ENCODE assay signal across 12 mouse cellular contexts in the genomic region with DNA sequence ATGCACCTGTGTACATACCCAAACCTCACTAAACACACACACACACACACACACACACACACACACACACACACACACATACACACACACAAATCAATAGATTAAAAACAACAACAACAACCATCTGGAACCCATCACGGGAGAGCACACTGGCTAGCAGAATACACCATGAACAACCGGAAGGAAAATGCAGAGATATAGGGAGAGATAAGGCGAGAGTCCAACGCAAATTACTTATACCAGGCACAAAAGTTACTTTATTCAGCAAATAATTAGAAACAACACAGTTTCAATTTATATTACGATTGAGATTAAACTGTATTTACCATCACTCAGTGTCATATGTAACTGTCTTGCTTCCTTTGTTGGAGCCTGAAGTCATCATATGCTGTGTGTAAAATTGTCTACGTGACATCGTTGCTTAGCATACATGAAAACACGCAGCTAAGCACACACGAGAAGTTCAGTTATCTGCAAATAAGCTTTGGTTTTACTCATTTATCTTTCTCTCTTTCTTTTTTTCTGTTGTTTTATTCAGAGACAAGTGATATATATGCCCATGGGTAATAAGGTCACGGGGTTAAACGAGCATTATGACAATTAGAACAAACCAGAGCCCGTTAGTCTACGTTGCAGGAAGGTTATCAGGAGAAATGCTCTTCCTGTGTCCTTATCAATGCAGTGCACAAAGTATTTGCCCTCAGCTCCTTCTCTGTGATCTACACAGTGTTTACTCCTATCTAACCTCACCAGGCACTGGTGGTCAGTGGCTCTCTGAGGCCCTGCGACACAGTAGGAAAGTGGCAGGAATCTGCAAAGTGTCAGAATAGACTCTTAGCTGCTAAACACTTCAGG.
DNase-seq lines count a peak whose midpoint lies in the region; ATAC-seq and TF ChIP-seq lines count a peak whose summit lies in the region.
"Had no signal": no experiment of that assay in that cellular context is flagged by ENCODE, and none has a peak within 500 bp of the region (broad histone marks: within the 10 kb centered on the region; RNA-seq: fewer than 3 reads in every experiment).

No protein-coding gene starts in this region.

- 33% methylated on average over 14 of the region's 14 CpGs for WGBS in heart, embryonic 10.5 days
- WGBS in midbrain, postnatal 0 days = 79% methylated on average over 14 of the region's 14 CpGs
- 70% methylated on average over 14 of the region's 14 CpGs for WGBS in kidney, embryonic 14.5 days

- H3K4me2 ChIP-seq in midbrain, postnatal 0 days (ENCODE audit: low read depth, low read length, poor library complexity, severe bottlenecking) = no peak overlapping the region
- no peak overlapping the region for H3K4me2 ChIP-seq in kidney, embryonic 14.5 days (replicated peaks; ENCODE audit: low read depth, low read length)
- H3K4me2 ChIP-seq: forebrain, embryonic 15.5 days; limb, embryonic 12.5 days had no signal

- H3K9me3 ChIP-seq in heart, embryonic 10.5 days = no peaks in the 10 kb centered on the region
- no peaks in the 10 kb centered on the region for H3K9me3 ChIP-seq in G1E (replicated peaks)
- no peaks in the 10 kb centered on the region for H3K9me3 ChIP-seq in midbrain, postnatal 0 days (ENCODE audit: low read length)
- H3K9me3 ChIP-seq in kidney, embryonic 14.5 days (ENCODE audit: control insufficient read depth, low read length) = no peaks in the 10 kb centered on the region
- H3K9me3 ChIP-seq: forebrain, embryonic 15.5 days; limb, embryonic 12.5 days had no signal

- no peak overlapping the region for H3K4me3 ChIP-seq in heart, embryonic 10.5 days
- peak overlapping the region; percentile 58; the same call in 1 of the 2 replicates for H3K4me3 ChIP-seq in G1E (ENCODE audit: low read depth, low read length)
- H3K4me3 ChIP-seq in midbrain, postnatal 0 days (ENCODE audit: low read depth, low read length) = no peak overlapping the region
- no peak overlapping the region for H3K4me3 ChIP-seq in kidney, embryonic 14.5 days (ENCODE audit: low read length)
- H3K4me3 ChIP-seq: forebrain, embryonic 15.5 days; limb, embryonic 12.5 days had no signal

- peak overlapping the region; percentile 47; the same call in 1 of the 2 replicates for H3K27ac ChIP-seq in heart, embryonic 10.5 days
- no peak overlapping the region for H3K27ac ChIP-seq in midbrain, postnatal 0 days (ENCODE audit: low read depth, low read length)
- no peak overlapping the region; the same call in 1 of the 2 replicates for H3K27ac ChIP-seq in kidney, embryonic 14.5 days (ENCODE audit: low read depth, low read length)
- H3K27ac ChIP-seq: forebrain, embryonic 15.5 days; limb, embryonic 12.5 days had no signal

- H3K36me3 ChIP-seq in heart, embryonic 10.5 days = no peaks in the 10 kb centered on the region
- H3K36me3 ChIP-seq in G1E (replicated peaks) = no peaks in the 10 kb centered on the region
- no peaks in the 10 kb centered on the region for H3K36me3 ChIP-seq in midbrain, postnatal 0 days (ENCODE audit: insufficient read depth, low read length)
- H3K36me3 ChIP-seq in kidney, embryonic 14.5 days (ENCODE audit: control insufficient read depth, insufficient read depth, low read length) = no peaks in the 10 kb centered on the region
- H3K36me3 ChIP-seq: forebrain, embryonic 15.5 days; limb, embryonic 12.5 days had no signal

- no peak overlapping the region for H3K9ac ChIP-seq in midbrain, postnatal 0 days (replicated peaks; ENCODE audit: low read length, poor library complexity, severe bottlenecking)
- no peak overlapping the region for H3K9ac ChIP-seq in kidney, embryonic 14.5 days (ENCODE audit: low read depth, low read length)
- H3K9ac ChIP-seq: forebrain, embryonic 15.5 days; limb, embryonic 12.5 days had no signal

- no peak for TF ChIP-seq CTCF in G1E (IDR thresholded peaks at IDR 0.05; ENCODE audit: low read depth, low read length)
- TF ChIP-seq CTCF in midbrain, postnatal 0 days (IDR thresholded peaks at IDR 0.05) = no peak

- no peaks in the 10 kb centered on the region for H3K27me3 ChIP-seq in heart, embryonic 10.5 days (ENCODE audit: insufficient read depth, poor library complexity, severe bottlenecking)
- no peaks in the 10 kb centered on the region for H3K27me3 ChIP-seq in G1E (ENCODE audit: insufficient read depth, low read length)
- no peaks in the 10 kb centered on the region for H3K27me3 ChIP-seq in midbrain, postnatal 0 days (ENCODE audit: insufficient read depth, low read length)
- H3K27me3 ChIP-seq in kidney, embryonic 14.5 days (ENCODE audit: control insufficient read depth, insufficient read depth, low read length) = no peaks in the 10 kb centered on the region
- H3K27me3 ChIP-seq: forebrain, embryonic 15.5 days; limb, embryonic 12.5 days; Patski had no signal

- DNase-seq in heart, embryonic 10.5 days (ENCODE audit: low spot score) = peak; percentile 90
- DNase-seq in heart, adult 8-10 months (ENCODE audit: low spot score) = no peak
- DNase-seq in G1E (ENCODE audit: low spot score) = peak; percentile 61
- DNase-seq in lung, postnatal 10 days = peak; percentile 6
- no peak for DNase-seq in midbrain, postnatal 0 days (ENCODE audit: low spot score)
- DNase-seq in kidney, postnatal 4 days = no peak
- DNase-seq: kidney, adult 18-20 months had no signal

- peaks cover 37% of the 10 kb centered on the region for H3K4me1 ChIP-seq in heart, embryonic 10.5 days
- H3K4me1 ChIP-seq in G1E (ENCODE audit: insufficient read depth, low read depth, low read length) = peaks cover 67% of the 10 kb centered on the region
- H3K4me1 ChIP-seq in midbrain, postnatal 0 days (ENCODE audit: insufficient read depth, low read length) = no peaks in the 10 kb centered on the region
- 0 out of 2 replicates have a peak, but pooled peaks cover 3% of the 10 kb centered on the region for H3K4me1 ChIP-seq in kidney, embryonic 14.5 days (ENCODE audit: control insufficient read depth, insufficient read depth, low read length)
- H3K4me1 ChIP-seq: forebrain, embryonic 15.5 days had no signal

- peak; percentile 99 for ATAC-seq in G1E (ENCODE audit: extremely low read depth, insufficient number of reproducible peaks, low FRiP score, poor library complexity, severe bottlenecking)
- ATAC-seq in granulocyte monocyte progenitor cell, adult 5-6 weeks (replicated peaks; ENCODE audit: poor library complexity, severe bottlenecking) = peak; percentile 25; the same call in 1 of the 2 replicates
- no peak for ATAC-seq in midbrain, postnatal 0 days (ENCODE audit: low FRiP score)
- ATAC-seq in kidney, embryonic 14.5 days (ENCODE audit: low FRiP score, low TSS enrichment) = no peak
- ATAC-seq: forebrain, embryonic 15.5 days; Patski had no signal

Comparison
In these comparisons a context has a peak if more than half of its experiments do, and no peak if none do; other contexts are left out.
1. DNase-seq: peak in heart, embryonic 10.5 days (single experiment), G1E (single experiment) and lung, postnatal 10 days (single experiment); none in heart, adult 8-10 months (single experiment), midbrain, postnatal 0 days (single experiment) and kidney, postnatal 4 days (0 of 2).
2. ATAC-seq: peak in G1E (single experiment) and granulocyte monocyte progenitor cell, adult 5-6 weeks (single experiment); none in midbrain, postnatal 0 days (single experiment) and kidney, embryonic 14.5 days (single experiment).